Mouse (Mus musculus) testis, adult 2 months (tissue): Measurements from ENCODE around the gene Gab2.

Experiments used
- CTCF ChIP-seq: fragments of 200-500 bp; IDR thresholded peaks from 2 replicates; pipeline ENCODE4 v1.5.1; 2012; ENCODE audit warnings: low read depth, mild to moderate bottlenecking, inconsistent platforms, low read length, moderate library complexity; ENCODE audit not compliant: control insufficient read depth, insufficient read depth, insufficient replicate concordance
- POLR2A ChIP-seq: fragments of 200-500 bp; IDR thresholded peaks from 2 replicates; pipeline ENCODE4 v1.6.1; 2012; ENCODE audit warnings: low read depth, mild to moderate bottlenecking, inconsistent platforms, low read length, moderate library complexity; ENCODE audit not compliant: control insufficient read depth

DNA sequence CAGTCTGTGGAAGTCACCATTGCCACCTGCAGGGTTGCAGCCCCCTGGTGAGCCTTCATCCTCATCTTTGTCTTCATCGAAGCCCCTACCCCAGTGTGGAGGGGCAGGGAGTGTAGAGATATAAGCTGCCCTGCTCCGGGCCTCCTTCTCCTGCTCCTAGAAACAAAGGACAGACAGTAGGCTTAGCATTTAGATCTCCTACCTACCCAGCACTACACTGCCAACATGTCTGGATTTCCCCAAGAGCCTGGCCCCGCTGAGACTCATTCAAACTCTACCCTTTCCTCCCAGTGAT lies 228.9 kb downstream of the Gab2 start:
- TF ChIP-seq POLR2A (no peak), CTCF (no peak)
